Mouse (Mus musculus) layer of hippocampus, adult 2 months (tissue): ENCODE results near the gene Supt5. TPM values are rescaled to one million over a fixed set of nuclear protein-coding genes. Genes with fewer than 3 reads are reported as not detected.
A peak's percentile ranks its signal among the peaks of the same experiment; 100 is the strongest.

Experiments
- DNase-seq, 2 experiments: peaks; one replicate each; pipeline ENCODE4 v3.0.0; 2022; ENCODE audit warnings: low spot score in 2 of 2
- H3K27ac ChIP-seq: fragments of 200-600 bp; 2 replicates; pipeline ENCODE4 v1.8.1; 2022
- H3K4me3 ChIP-seq: fragments of 200-600 bp; 2 replicates; pipeline ENCODE4 v1.8.1; 2022; ENCODE audit warnings: mild to moderate bottlenecking
- CTCF ChIP-seq: fragments of 200-600 bp; conservative IDR thresholded peaks from 2 replicates; pipeline ENCODE4 v1.8.1; 2022; ENCODE audit warnings: antibody characterized with exemption, mild to moderate bottlenecking, moderate library complexity
- total RNA-seq, 2 experiments: library from RNA; stranded (reverse); gene quantifications; 2 replicates each; pipeline ENCODE4 v1.2.3; 2021

The Supt5 gene
- total RNA-seq, 2 experiments from 2014 or later, result 117 to 123 TPM

GRCm38 (mm10) chr7:28301616-28302433, 36.7 kb downstream of the Supt5 start, which contains the start of gene Dll3:
Gene Dll3 (minus strand): TSS chr7:28302238.
- H3K4me3 ChIP-seq, result peak within 1 kb of the TSS; percentile 30
- H3K27ac ChIP-seq, result no peak within 1 kb of the TSS
- TF ChIP-seq CTCF, result peak; percentile 63
- peak; percentile 33 to 35 for DNase-seq

GRCm38 (mm10) chr7:28298837-28299625, 39.5 kb downstream of the Supt5 start:
- peak; percentile 38 to 56 for DNase-seq
- Histone ChIP-seq H3K27ac (no peak overlapping the region), H3K4me3 (0 out of 2 replicates have a peak overlapping the region, but pooled peaks have one; percentile 18)
- TF ChIP-seq CTCF, result peak; percentile 69

GRCm38 (mm10) chr7:28294481-28294880, 44.1 kb downstream of the Supt5 start:
- peak; percentile 58 to 73 for DNase-seq
- TF ChIP-seq CTCF, result no peak
- Histone ChIP-seq H3K4me3 (peak overlapping the region; percentile 55), H3K27ac (peak overlapping the region; percentile 39; the same call in 1 of the 2 replicates)

- H3K4me3 ChIP-seq, result peak within 1 kb of the TSS; percentile 20; the same call in 1 of the 2 replicates
- TF ChIP-seq CTCF, result peak; percentile 60
- no peak within 1 kb of the TSS for H3K27ac ChIP-seq
- peak; percentile 38 to 41 for DNase-seq
Measured at GRCm38 (mm10) chr7:28290638-28291590, 47.6 kb downstream of the Supt5 start, which contains the start of gene Selenov. Gene Selenov (minus strand): TSS chr7:28291186.

GRCm38 (mm10) chr7:28290165-28290564, 48.4 kb downstream of the Supt5 start:
- Histone ChIP-seq H3K4me3 (no peak overlapping the region), H3K27ac (no peak overlapping the region)
- DNase-seq, result no peak
- TF ChIP-seq CTCF, result no peak

GRCm38 (mm10) chr7:28280630-28281029, 57.9 kb downstream of the Supt5 start:
- DNase-seq, result peak in 1 of 2 experiments; percentile 2
- H3K4me3 ChIP-seq, result no peak overlapping the region
- no peak for TF ChIP-seq CTCF
- H3K27ac ChIP-seq, result no peak overlapping the region

GRCm38 (mm10) chr7:28278279-28278652, 60.3 kb downstream of the Supt5 start:
- H3K27ac ChIP-seq, result peak overlapping the region; percentile 95
- peak overlapping the region; percentile 92 for H3K4me3 ChIP-seq
- DNase-seq, result no peak
- no peak for TF ChIP-seq CTCF

GRCm38 (mm10) chr7:28277615-28278278, 60.8 kb downstream of the Supt5 start, which contains the start of gene Eid2b:
Gene Eid2b (plus strand): TSS chr7:28277739.
- TF ChIP-seq CTCF, result peak; percentile 95
- peak; percentile 94 to 97 for DNase-seq
- H3K4me3 ChIP-seq, result peak within 1 kb of the TSS; percentile 92

GRCm38 (mm10) chr7:28277237-28277614, 61.3 kb downstream of the Supt5 start:
- Histone ChIP-seq H3K27ac (no peak overlapping the region), H3K4me3 (no peak overlapping the region)
- no peak for DNase-seq
- no peak for TF ChIP-seq CTCF

More at GRCm38 (mm10) chr7:28277615-28278278, 60.8 kb downstream of the Supt5 start, which contains the start of gene Eid2b:
- peak within 1 kb of the TSS; percentile 95 for H3K27ac ChIP-seq

- H3K4me3 ChIP-seq, result no peak overlapping the region
- no peak for DNase-seq
- peak; percentile 61 for TF ChIP-seq CTCF
- no peak overlapping the region for H3K27ac ChIP-seq
Measured at GRCm38 (mm10) chr7:28271761-28272160, 66.8 kb downstream of the Supt5 start.

- peak; percentile 47 for TF ChIP-seq CTCF
- H3K4me3 ChIP-seq, result no peak overlapping the region
- DNase-seq, result no peak
- no peak overlapping the region for H3K27ac ChIP-seq
Measured at GRCm38 (mm10) chr7:28269355-28269754, 69.2 kb downstream of the Supt5 start.

- DNase-seq, result no peak
- Histone ChIP-seq H3K27ac (peak overlapping the region; percentile 92), H3K4me3 (peak overlapping the region; percentile 88)
- no peak for TF ChIP-seq CTCF
Measured at GRCm38 (mm10) chr7:28268576-28268975, 70.0 kb downstream of the Supt5 start.
